Mouse (Mus musculus) midbrain, embryonic 16.5 days (tissue): ENCODE data around the gene Sik1. TPM values are rescaled to one million over a fixed set of nuclear protein-coding genes. Genes with fewer than 3 reads are reported as not detected.

ENCODE experiments used
- ATAC-seq: fragments of 200-750 bp; cut with Nextera tagmentation; 2 replicates; pipeline ENCODE4 v1.8.0; 2017; ENCODE audit warnings: moderate TSS enrichment
- H3K27ac ChIP-seq: fragments of 300-500 bp; sonication (generic); 2 replicates; pipeline ENCODE4 v1.5.1; 2014; ENCODE audit warnings: mild to moderate bottlenecking, low read length, mixed read lengths
- H3K27me3 ChIP-seq: fragments of 300-500 bp; sonication (generic); 2 replicates; pipeline ENCODE4 v1.6.1; 2014; ENCODE audit warnings: low read depth, low read length, mixed read lengths; ENCODE audit not compliant: control insufficient read depth, insufficient read depth
- H3K36me3 ChIP-seq: fragments of 300-500 bp; sonication (generic); 2 replicates; pipeline ENCODE4 v1.6.1; 2014; ENCODE audit warnings: mild to moderate bottlenecking, low read length, moderate library complexity, mixed read lengths; ENCODE audit not compliant: control insufficient read depth, insufficient read depth
- H3K4me1 ChIP-seq: fragments of 300-500 bp; sonication (generic); 2 replicates; pipeline ENCODE4 v1.6.1; 2014; ENCODE audit warnings: mild to moderate bottlenecking, low read length, mixed read lengths; ENCODE audit not compliant: control insufficient read depth, insufficient read depth
- H3K4me2 ChIP-seq: fragments of 300-500 bp; sonication (generic); 2 replicates; pipeline ENCODE4 v1.6.1; 2014; ENCODE audit warnings: mild to moderate bottlenecking, low read length, mixed read lengths
- H3K4me3 ChIP-seq: fragments of 300-500 bp; sonication (generic); 2 replicates; pipeline ENCODE4 v1.5.1; 2014; ENCODE audit warnings: low read depth, mild to moderate bottlenecking, low read length, moderate library complexity, mixed read lengths
- H3K9ac ChIP-seq: fragments of 300-500 bp; sonication (generic); 2 replicates; pipeline ENCODE4 v1.6.1; 2014; ENCODE audit warnings: low read depth, low read length, mixed read lengths
- H3K9me3 ChIP-seq: fragments of 300-500 bp; sonication (generic); replicated peaks from 2 replicates; pipeline ENCODE4 v1.6.1; 2014; ENCODE audit warnings: mild to moderate bottlenecking, low read length, mixed read lengths; ENCODE audit not compliant: control insufficient read depth, poor library complexity, severe bottlenecking
- WGBS: fragments of 180-500 bp; shearing (Covaris S2); extraction: QIAGEN DNeasy Blood & Tissue Kit; methylation state at CpG from one replicate; pipeline ENCODE4 v1.1.7; 2014; 5-methylcytosine and 5-hydroxymethylcytosine counted together
- polyA plus RNA-seq: library from polyadenylated mRNA; unstranded; fragments of >200 nt; fragmentation: Nextera tagmentation; extraction: Ambion mirVana; gene quantifications from 2 replicates; pipeline ENCODE4 v1.2.1, GENCODE M21; 2015

Gene Sik1
- polyA plus RNA-seq, 1 experiment from 2014 or later = 16.7 TPM

DNA sequence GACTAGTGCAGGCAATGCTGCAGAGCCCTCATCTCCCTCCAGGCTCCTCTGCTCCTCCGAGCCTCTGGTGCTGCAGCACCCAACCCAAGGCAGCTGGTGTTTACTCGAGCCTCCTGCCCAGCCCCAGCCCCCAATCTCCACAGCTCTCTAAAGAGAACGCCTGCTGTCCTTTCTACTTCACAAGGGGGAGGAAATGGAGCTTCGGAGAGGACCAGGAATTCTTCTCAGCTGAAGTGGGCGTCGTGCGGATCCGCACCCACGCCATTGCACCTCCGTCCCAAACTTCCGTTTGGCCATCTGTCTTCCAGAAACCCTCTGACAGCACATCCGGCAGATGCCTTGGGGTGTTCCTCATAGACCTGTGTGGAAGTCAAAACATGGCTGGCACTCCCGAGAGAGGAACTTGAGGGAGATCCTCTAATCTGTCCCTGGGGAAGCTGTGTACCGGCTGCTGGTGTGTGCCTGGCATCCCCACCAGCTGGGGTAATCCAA is 22.1 kb upstream of the Sik1 start:
- WGBS = 65% methylated on average over 14 of the region's 14 CpGs
- no peak overlapping the region for H3K4me3 ChIP-seq
- H3K27ac ChIP-seq = no peak overlapping the region; the same call in 1 of the 2 replicates
- H3K9ac ChIP-seq = no peak overlapping the region; the same call in 1 of the 2 replicates
- H3K27me3 ChIP-seq = no peaks in the 10 kb centered on the region
- ATAC-seq = no peak
- H3K4me2 ChIP-seq = no peak overlapping the region
- H3K9me3 ChIP-seq = no peaks in the 10 kb centered on the region
- peaks cover 8% of the 10 kb centered on the region; the same call in 1 of the 2 replicates for H3K4me1 ChIP-seq
- H3K36me3 ChIP-seq = no peaks in the 10 kb centered on the region

DNA sequence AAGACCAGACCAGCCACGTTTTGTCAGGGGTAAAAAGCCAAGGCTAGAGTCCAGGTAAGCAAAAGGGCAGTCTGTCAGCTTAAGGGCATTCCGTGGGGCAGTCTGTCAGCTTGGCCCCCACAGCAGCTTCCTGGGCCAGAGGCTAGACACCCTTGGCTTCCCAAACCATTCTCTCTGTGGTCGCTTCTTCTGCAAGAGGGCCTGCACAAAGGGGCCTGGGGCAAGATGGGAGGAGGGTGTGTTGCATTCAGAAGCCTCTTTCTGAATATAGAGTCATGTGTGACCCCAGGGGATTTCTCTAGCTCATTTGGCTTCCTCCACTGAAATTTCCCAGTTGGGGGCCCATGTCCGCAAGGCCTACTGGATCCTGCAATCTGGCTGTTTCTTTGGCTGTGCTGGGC is 21.6 kb upstream of the Sik1 start:
- no peak overlapping the region; the same call in 1 of the 2 replicates for H3K27ac ChIP-seq
- 46% methylated on average over 4 of the region's 4 CpGs for WGBS
- H3K4me2 ChIP-seq = no peak overlapping the region
- H3K9me3 ChIP-seq = no peaks in the 10 kb centered on the region
- no peak overlapping the region for H3K9ac ChIP-seq
- ATAC-seq = no peak
- peaks cover 8% of the 10 kb centered on the region; the same call in 1 of the 2 replicates for H3K4me1 ChIP-seq
- H3K27me3 ChIP-seq = no peaks in the 10 kb centered on the region
- H3K4me3 ChIP-seq = no peak overlapping the region
- H3K36me3 ChIP-seq = no peaks in the 10 kb centered on the region

DNA sequence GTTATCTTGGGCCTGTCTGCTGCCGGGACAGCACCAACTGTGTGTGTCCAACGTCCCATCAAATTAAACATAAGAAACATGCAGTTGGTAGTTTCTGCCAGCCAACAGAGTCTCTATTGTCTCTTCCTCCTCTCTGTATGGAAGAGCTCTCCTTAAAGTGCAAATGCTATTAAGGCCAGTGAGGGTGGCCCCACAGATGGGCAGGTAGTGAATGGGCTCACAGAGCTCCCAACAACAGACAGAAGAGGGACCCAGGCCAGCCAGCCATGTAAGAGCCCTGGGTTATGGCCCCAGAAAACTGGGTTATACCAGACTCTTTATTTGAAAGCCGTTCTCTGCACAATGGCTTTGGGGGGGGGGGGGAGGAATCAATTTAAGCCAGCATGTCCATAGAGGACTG is 21.2 kb upstream of the Sik1 start:
- H3K4me2 ChIP-seq = no peak overlapping the region
- WGBS = 42% methylated on average over 3 of the region's 3 CpGs
- H3K36me3 ChIP-seq = no peaks in the 10 kb centered on the region
- no peak overlapping the region for H3K4me3 ChIP-seq
- H3K4me1 ChIP-seq = peaks cover 8% of the 10 kb centered on the region; the same call in 1 of the 2 replicates
- ATAC-seq = no peak
- H3K9ac ChIP-seq = no peak overlapping the region
- no peak overlapping the region for H3K27ac ChIP-seq
- H3K27me3 ChIP-seq = no peaks in the 10 kb centered on the region
- no peaks in the 10 kb centered on the region for H3K9me3 ChIP-seq

DNA sequence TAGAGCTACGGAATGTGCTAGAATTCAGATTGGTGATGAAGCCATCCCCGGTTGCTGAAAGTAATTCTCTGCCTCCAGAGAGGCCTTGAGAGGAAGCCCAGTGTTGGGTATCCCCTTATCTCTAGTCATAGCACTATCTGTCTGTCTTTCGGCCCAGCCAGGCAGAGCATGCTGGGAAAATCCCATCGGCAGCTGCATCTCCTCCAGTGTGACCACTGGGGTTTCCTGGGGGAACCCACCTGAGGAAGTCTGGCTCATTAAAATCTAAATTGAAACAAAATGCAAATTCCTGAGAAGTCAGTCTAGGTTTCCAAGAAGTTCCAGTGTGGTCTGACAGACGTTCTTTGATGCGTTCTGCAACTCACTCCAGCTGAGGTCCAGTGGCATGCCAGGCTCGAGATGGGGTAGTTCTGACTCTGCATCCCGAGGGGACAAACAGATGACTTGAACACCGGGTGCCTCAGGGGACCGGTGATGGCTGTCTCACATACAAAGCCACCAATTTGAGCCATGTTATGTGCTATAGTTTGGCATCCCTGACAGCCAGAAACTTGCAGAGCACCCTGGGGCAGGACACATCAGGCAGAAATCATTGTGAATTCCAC is 19.8 kb upstream of the Sik1 start:
- ATAC-seq = no peak
- H3K4me2 ChIP-seq = no peak overlapping the region
- no peaks in the 10 kb centered on the region for H3K36me3 ChIP-seq
- H3K9ac ChIP-seq = no peak overlapping the region
- no peaks in the 10 kb centered on the region for H3K27me3 ChIP-seq
- 80% methylated on average over 10 of the region's 10 CpGs for WGBS
- H3K4me1 ChIP-seq = peaks cover 8% of the 10 kb centered on the region; the same call in 1 of the 2 replicates
- H3K27ac ChIP-seq = no peak overlapping the region
- H3K4me3 ChIP-seq = no peak overlapping the region
- H3K9me3 ChIP-seq = no peaks in the 10 kb centered on the region

DNA sequence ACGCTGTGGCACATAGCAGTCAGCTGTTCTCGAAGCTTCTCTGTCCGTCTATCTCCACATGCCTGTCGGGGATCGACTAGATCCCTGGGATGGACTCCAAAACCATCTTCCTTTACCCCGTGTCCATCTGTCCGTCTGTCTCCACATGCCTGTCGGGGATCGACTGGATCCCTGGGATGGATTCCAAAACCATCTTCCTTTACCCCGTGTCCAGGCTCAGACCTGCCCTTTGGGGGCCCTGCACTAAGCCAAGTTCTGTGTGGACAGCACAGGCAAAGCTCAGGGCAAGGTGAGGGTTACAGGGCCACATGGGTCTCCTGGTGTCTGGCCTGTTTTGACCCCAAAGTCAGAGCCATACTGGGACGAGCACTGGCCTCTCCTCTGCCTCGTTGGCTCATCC is 19.1 kb upstream of the Sik1 start:
- Histone ChIP-seq H3K4me1 (peaks cover 8% of the 10 kb centered on the region; the same call in 1 of the 2 replicates), H3K4me3 (no peak overlapping the region), H3K9ac (no peak overlapping the region), H3K27ac (no peak overlapping the region), H3K4me2 (no peak overlapping the region), H3K27me3 (no peaks in the 10 kb centered on the region), H3K9me3 (no peaks in the 10 kb centered on the region), H3K36me3 (no peaks in the 10 kb centered on the region)
- ATAC-seq = no peak
- 86% methylated on average over 12 of the region's 12 CpGs for WGBS

DNA sequence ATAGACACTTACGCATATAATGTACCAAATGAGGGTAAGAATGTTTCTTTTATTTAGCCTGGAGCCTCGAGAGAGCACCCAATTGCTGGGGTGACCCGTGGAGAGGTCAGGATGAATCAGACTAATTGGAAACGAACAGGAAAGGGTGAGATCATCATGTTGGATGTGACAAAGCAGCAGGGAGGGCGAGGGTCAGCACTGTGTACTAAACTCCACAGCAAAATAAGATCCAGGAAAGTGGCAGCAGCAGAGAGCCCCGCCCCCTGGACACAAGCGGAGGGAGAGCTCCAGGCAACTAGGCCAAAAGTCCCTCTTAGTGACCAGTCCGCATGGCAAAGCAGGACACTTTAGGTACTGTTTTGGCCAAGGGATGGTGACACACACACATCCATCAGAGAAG is 18.4 kb upstream of the Sik1 start:
- Histone ChIP-seq H3K9me3 (no peaks in the 10 kb centered on the region), H3K36me3 (no peaks in the 10 kb centered on the region), H3K4me3 (no peak overlapping the region), H3K4me2 (no peak overlapping the region), H3K27ac (no peak overlapping the region), H3K27me3 (no peaks in the 10 kb centered on the region), H3K4me1 (peaks cover 8% of the 10 kb centered on the region; the same call in 1 of the 2 replicates), H3K9ac (no peak overlapping the region)
- 61% methylated on average over 8 of the region's 8 CpGs for WGBS
- no peak for ATAC-seq

DNA sequence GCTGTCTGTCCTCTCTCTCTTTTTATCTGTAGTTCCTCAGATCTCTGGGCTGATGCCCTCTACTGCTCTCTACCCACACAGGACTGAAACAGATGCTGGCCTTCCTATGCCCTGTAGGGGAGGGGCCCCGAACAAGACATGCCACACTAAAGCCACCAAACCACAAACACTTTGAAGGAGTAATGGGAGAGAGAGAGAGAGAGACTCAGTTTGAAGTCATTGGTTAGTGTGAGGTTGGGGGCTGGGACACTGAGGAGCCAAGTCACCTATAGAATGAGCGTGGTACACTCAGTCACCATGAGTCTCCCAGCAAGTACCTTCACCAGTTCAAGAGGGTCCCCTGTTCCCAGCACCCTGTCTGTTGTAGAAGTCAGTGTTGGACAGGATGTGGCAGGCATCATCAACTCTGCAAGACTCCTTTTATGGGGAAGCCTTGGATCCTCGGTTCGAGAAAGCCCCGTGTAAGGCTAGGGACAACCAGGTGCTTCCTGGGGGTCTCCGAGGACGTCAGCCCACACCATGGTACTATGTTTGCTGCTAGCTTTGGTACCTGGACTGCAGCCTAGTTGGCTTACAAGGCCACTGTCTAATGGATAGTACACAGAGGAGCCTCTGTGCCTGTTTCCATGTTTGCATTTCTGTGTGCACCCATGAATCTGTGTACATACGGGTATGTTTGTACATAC is 17.7 kb upstream of the Sik1 start:
- 91% methylated on average over 8 of the region's 8 CpGs for WGBS
- H3K4me1 ChIP-seq = peaks cover 8% of the 10 kb centered on the region; the same call in 1 of the 2 replicates
- H3K27ac ChIP-seq = no peak overlapping the region
- no peak overlapping the region for H3K9ac ChIP-seq
- no peaks in the 10 kb centered on the region for H3K27me3 ChIP-seq
- H3K4me2 ChIP-seq = no peak overlapping the region
- H3K9me3 ChIP-seq = no peaks in the 10 kb centered on the region
- H3K4me3 ChIP-seq = no peak overlapping the region
- H3K36me3 ChIP-seq = no peaks in the 10 kb centered on the region
- no peak for ATAC-seq

DNA sequence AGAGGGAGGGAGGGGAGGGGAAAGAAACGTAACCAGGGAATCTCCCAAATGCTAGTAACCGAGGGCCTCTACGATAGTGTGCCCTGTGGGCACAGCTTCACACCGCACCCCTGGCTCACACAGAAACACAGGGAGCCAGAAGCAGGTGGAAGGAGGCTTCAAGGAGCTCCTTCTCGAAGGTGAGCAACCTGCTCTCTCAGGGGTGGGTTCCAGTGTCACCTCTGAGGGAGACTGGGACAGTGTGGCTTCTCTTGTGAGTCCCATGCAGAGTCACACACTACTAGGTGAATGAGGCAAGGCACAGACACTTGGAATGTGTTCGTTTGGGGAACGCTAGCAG is 17.2 kb upstream of the Sik1 start:
- Histone ChIP-seq H3K4me1 (peaks cover 8% of the 10 kb centered on the region; the same call in 1 of the 2 replicates), H3K9me3 (no peaks in the 10 kb centered on the region), H3K36me3 (no peaks in the 10 kb centered on the region), H3K4me2 (no peak overlapping the region), H3K9ac (no peak overlapping the region), H3K4me3 (no peak overlapping the region), H3K27me3 (no peaks in the 10 kb centered on the region), H3K27ac (no peak overlapping the region)
- WGBS = 71% methylated on average over 7 of the region's 7 CpGs
- ATAC-seq = no peak
